Mouse (Mus musculus) brain, embryonic 14.5 days (tissue): Measurements from ENCODE around the gene Rnase9.

Experiments used
- CTCF ChIP-seq: fragments of 200-500 bp; IDR thresholded peaks from 2 replicates; pipeline ENCODE4 v1.5.1; 2012; ENCODE audit warnings: inconsistent platforms, mild to moderate bottlenecking, moderate library complexity, borderline replicate concordance; ENCODE audit not compliant: insufficient read depth, insufficient read length; ENCODE audit errors: extremely low read depth
- POLR2A ChIP-seq: fragments of 200-500 bp; IDR thresholded peaks from 2 replicates; pipeline ENCODE4 v1.6.1; 2012; ENCODE audit warnings: mild to moderate bottlenecking, inconsistent platforms, borderline replicate concordance; ENCODE audit not compliant: poor library complexity, insufficient read depth, insufficient read length, severe bottlenecking; ENCODE audit errors: extremely low read depth

DNA sequence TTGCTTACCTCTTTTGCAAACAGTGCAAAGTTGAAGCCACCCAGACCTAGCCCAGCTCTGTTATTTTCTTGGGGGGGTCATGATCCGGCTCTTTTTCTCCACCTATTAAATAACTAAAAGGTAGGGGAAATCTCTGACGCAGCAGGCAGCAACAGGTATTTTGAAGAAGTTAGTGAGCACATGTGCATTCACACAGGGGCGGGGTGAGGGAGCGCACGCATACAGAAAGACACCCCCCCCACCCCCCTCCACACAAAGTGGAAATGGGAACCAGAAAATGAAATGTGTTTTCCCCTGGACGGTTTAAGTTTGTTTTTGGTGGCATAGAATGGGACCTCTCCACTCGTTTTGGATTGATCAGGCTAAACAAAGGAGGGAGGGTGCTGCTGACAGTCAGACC lies 42.1 kb upstream of the Rnase9 start:
- TF ChIP-seq POLR2A (no peak), CTCF (no peak)
